Mouse (Mus musculus) liver, postnatal 0 days (tissue): ENCODE measurements at regions not wholly inside any gene's neighbourhood (a gene's known extent, or its start where the extent isn't known, plus 50 kb on each side); places are given as distances from the start of the nearest gene placed in this dataset.

Experiments
- ATAC-seq: fragments of 200-750 bp; cut with Nextera tagmentation; 2 replicates; pipeline ENCODE4 v1.8.0; 2017; ENCODE audit warnings: mild to moderate bottlenecking, moderate library complexity
- DNase-seq: peaks from one replicate; pipeline ENCODE4 v3.0.0-alpha.2; 2016
- H3K27ac ChIP-seq: fragments of 300-500 bp; sonication (generic); 2 replicates; pipeline ENCODE4 v1.5.1; 2014; ENCODE audit warnings: antibody characterized with exemption, moderate library complexity, mild to moderate bottlenecking, low read depth
- H3K27me3 ChIP-seq: fragments of 300-500 bp; sonication (generic); 2 replicates; pipeline ENCODE4 v1.6.1; 2014; ENCODE audit warnings: low read length, control low read depth, mixed read lengths; ENCODE audit not compliant: insufficient read depth
- H3K36me3 ChIP-seq: fragments of 300-500 bp; sonication (generic); replicated peaks from 2 replicates; pipeline ENCODE4 v1.6.1; 2014; ENCODE audit warnings: mild to moderate bottlenecking, control low read depth, low read length, moderate library complexity, mixed read lengths; ENCODE audit not compliant: insufficient read depth
- H3K4me1 ChIP-seq: fragments of 300-500 bp; sonication (generic); 2 replicates; pipeline ENCODE4 v1.6.1; 2014; ENCODE audit warnings: antibody characterized with exemption, mild to moderate bottlenecking, control low read depth; ENCODE audit not compliant: insufficient read depth
- H3K4me2 ChIP-seq: fragments of 300-500 bp; sonication (generic); 2 replicates; pipeline ENCODE4 v1.6.1; 2014; ENCODE audit warnings: low read depth, mild to moderate bottlenecking, low read length, moderate library complexity, mixed read lengths
- H3K4me3 ChIP-seq: fragments of 300-500 bp; sonication (generic); 2 replicates; pipeline ENCODE4 v1.5.1; 2014; ENCODE audit warnings: low read depth, low read length
- H3K9ac ChIP-seq: fragments of 300-500 bp; sonication (generic); replicated peaks from 2 replicates; pipeline ENCODE4 v1.6.1; 2014; ENCODE audit warnings: mild to moderate bottlenecking, moderate library complexity
- H3K9me3 ChIP-seq: fragments of 300-500 bp; sonication (generic); 2 replicates; pipeline ENCODE4 v1.6.1; 2016; ENCODE audit warnings: mild to moderate bottlenecking, control low read depth, low read length, mixed read lengths
- CTCF ChIP-seq: sonication (generic); IDR thresholded peaks from 2 replicates; pipeline ENCODE4 v1.5.1; 2016; ENCODE audit warnings: antibody characterized with exemption, low read depth
- EP300 ChIP-seq: IDR thresholded peaks from 2 replicates; pipeline ENCODE4 v1.6.1; 2016; ENCODE audit warnings: antibody characterized with exemption, low read depth, mild to moderate bottlenecking
- WGBS: fragments of 180-500 bp; shearing (Covaris S2); extraction: QIAGEN DNeasy Blood & Tissue Kit; methylation state at CpG from one replicate; pipeline ENCODE4 v1.1.7; 2014; ENCODE audit not compliant: insufficient replicate concordance; 5-methylcytosine and 5-hydroxymethylcytosine counted together

DNA sequence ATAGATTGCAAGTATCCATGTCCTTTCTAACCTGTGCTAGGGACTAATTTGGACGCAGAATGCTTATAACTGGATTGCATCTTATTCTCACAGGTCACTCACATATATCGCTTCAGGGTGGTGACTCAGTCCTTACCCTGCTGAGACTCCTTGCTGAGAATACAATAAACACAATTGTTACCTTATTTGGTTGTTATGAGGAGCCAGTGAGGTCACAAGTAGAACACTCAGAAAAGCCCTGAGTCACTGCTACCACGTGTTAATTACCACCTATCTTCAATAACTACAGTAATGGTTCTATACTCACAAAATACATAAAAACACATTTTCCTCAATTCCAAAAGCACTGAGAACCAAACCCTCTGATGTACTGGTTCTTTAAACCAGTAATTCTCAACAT lies 479.8 kb upstream of the Fat1 start:
- Histone ChIP-seq H3K4me1 (no peaks in the 10 kb centered on the region), H3K4me2 (no peak overlapping the region), H3K9ac (no peak overlapping the region), H3K27ac (no peak overlapping the region), H3K4me3 (no peak overlapping the region), H3K27me3 (no peaks in the 10 kb centered on the region), H3K36me3 (no peaks in the 10 kb centered on the region), H3K9me3 (no peaks in the 10 kb centered on the region)
- 64% methylated on average over 3 of the region's 3 CpGs for WGBS
- ATAC-seq, result no peak
- TF ChIP-seq CTCF, result no peak
- no peak for TF ChIP-seq EP300
- no peak for DNase-seq

DNA sequence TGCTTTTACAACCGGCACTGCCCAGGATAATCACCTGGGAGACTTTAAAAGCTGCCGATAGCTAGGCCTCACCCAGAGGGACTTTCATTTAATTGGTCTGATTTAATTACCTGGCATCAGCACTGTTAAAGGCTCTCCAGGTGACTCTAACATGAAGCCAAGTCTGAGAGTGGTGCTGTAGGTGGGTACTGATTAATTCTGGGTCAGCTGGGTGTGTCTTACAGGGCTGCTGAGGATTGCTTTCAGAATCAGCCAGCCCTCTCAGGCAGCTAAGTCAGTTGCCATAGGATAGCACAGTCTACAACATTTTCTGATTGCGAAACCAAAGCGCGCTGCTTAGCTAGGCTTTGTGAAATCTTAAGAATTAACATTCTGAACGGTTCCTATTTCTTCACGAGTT lies 478.9 kb upstream of the Fat1 start:
- no peaks in the 10 kb centered on the region for H3K4me1 ChIP-seq
- no peak overlapping the region for H3K4me3 ChIP-seq
- DNase-seq, result no peak
- no peak for TF ChIP-seq CTCF
- no peak for TF ChIP-seq EP300
- no peak for ATAC-seq
- WGBS, result 70% methylated on average over 7 of the region's 7 CpGs
- H3K27ac ChIP-seq, result no peak overlapping the region
- H3K9me3 ChIP-seq, result no peaks in the 10 kb centered on the region
- H3K27me3 ChIP-seq, result no peaks in the 10 kb centered on the region
- no peaks in the 10 kb centered on the region for H3K36me3 ChIP-seq
- no peak overlapping the region for H3K4me2 ChIP-seq
- no peak overlapping the region for H3K9ac ChIP-seq

DNA sequence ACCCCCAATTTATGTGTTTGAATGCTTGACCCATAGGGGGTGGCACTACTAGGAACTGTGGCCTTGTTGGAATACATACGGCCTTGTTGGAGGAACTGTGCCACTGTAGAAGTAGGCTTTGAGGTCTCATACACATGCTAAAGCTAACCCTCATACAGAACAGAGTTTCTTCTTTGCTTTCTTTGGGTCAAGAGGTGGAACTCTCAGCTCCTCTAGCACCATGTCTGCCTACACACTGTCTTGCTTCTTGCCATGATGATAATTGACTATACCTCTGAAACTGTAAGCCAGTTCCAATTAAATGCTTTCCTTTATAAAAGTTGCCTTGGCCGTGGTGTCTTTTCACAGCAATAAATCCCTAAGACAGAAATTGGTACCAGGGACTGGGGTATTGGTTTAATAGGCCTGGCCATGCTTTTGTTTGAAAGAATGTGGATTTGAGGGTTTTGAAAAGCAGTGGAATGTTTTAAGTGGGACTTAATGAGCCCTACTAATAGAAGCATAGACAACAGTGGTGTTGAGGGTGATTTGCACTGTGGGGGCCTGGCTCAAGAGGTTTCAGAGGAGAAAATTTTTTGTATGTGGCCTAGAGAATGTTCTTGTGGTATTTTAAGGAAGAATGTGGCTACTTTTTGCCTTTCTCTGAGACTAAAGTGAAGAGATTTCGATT lies 468.7 kb upstream of the Fat1 start:
- TF ChIP-seq EP300 (no peak), CTCF (no peak)
- Histone ChIP-seq H3K4me3 (no peak overlapping the region), H3K27ac (no peak overlapping the region), H3K9me3 (no peaks in the 10 kb centered on the region), H3K4me1 (no peaks in the 10 kb centered on the region), H3K27me3 (no peaks in the 10 kb centered on the region), H3K4me2 (no peak overlapping the region), H3K36me3 (no peaks in the 10 kb centered on the region), H3K9ac (no peak overlapping the region)
- ATAC-seq, result no peak
- WGBS, result 62% methylated on average over 3 of the region's 3 CpGs
- no peak for DNase-seq

DNA sequence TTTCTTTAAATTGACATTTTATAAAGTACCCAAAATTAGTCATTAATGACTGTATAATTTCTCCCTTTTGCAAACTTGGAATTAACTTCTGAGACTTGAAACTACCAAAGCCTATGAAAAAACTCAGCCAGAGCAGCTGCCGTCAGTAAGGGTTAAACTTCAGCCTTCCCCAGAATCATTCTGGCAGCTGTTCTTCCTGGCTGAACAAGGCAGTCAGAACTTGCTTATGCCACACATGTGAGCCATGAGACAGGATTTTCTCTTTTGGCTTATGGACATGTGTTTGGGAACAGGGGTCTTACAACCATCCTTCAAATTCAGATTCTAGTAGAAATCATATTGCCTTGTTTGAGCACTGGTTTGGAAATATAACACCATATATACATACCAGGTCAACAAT lies 422.4 kb upstream of the Fat1 start:
- H3K27me3 ChIP-seq, result no peaks in the 10 kb centered on the region
- no peak overlapping the region for H3K4me3 ChIP-seq
- no peaks in the 10 kb centered on the region for H3K36me3 ChIP-seq
- TF ChIP-seq EP300 (no peak), CTCF (no peak)
- DNase-seq (no peak), ATAC-seq (no peak)
- H3K4me1 ChIP-seq, result no peaks in the 10 kb centered on the region
- H3K9me3 ChIP-seq, result no peaks in the 10 kb centered on the region
- 90% methylated on average over 1 of the region's 1 CpGs for WGBS
- no peak overlapping the region for H3K9ac ChIP-seq
- no peak overlapping the region for H3K4me2 ChIP-seq
- H3K27ac ChIP-seq, result no peak overlapping the region

DNA sequence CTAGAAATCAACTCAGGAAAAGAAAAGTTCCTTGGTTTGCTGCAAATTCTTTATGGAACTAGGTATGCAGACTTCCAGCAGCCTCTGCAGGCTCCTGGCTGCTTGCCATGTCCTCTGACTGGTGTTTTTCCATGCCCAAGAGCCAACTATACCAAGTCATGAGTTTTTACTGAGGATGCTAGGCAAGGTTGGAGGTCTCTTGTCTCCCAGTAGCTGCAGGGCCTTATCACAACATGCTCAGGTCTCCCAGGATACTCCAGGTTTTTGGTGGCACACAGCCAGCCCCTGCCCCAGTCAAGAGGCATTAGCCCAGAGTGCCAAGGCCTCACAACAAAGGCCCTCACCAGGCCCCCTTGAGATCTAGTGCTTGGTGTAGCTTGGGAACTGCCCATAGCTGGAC lies 409.3 kb upstream of the Fat1 start:
- Histone ChIP-seq H3K4me3 (no peak overlapping the region), H3K27me3 (no peaks in the 10 kb centered on the region), H3K4me1 (no peaks in the 10 kb centered on the region), H3K27ac (no peak overlapping the region), H3K4me2 (no peak overlapping the region), H3K36me3 (no peaks in the 10 kb centered on the region), H3K9ac (no peak overlapping the region), H3K9me3 (no peaks in the 10 kb centered on the region)
- TF ChIP-seq CTCF (no peak), EP300 (no peak)
- no peak for DNase-seq
- no peak for ATAC-seq

DNA sequence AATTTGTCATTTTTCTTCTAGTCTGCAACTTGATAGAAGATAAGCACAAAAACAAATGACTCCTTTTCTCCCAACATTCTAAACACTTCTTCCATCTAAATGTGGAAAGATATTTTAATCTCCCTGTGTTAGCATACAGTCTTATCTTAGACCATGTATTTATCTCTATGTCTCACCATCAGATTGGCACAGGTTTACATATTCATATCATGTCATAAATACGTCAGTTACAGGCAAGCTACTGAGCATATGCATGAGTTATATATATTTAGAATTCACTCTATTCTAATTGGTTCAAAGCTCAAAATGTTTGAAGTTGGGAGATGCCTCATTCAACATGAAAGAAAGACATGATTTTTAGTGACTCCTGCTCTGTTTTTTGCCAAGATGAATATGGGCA lies 405.6 kb upstream of the Fat1 start:
- DNase-seq (no peak), ATAC-seq (no peak)
- no peak for TF ChIP-seq CTCF
- 56% methylated on average over 1 of the region's 1 CpGs for WGBS
- H3K9ac ChIP-seq, result no peak overlapping the region
- H3K36me3 ChIP-seq, result no peaks in the 10 kb centered on the region
- no peaks in the 10 kb centered on the region for H3K27me3 ChIP-seq
- H3K4me2 ChIP-seq, result no peak overlapping the region
- H3K9me3 ChIP-seq, result no peaks in the 10 kb centered on the region
- H3K27ac ChIP-seq, result no peak overlapping the region
- H3K4me1 ChIP-seq, result no peaks in the 10 kb centered on the region
- H3K4me3 ChIP-seq, result no peak overlapping the region

DNA sequence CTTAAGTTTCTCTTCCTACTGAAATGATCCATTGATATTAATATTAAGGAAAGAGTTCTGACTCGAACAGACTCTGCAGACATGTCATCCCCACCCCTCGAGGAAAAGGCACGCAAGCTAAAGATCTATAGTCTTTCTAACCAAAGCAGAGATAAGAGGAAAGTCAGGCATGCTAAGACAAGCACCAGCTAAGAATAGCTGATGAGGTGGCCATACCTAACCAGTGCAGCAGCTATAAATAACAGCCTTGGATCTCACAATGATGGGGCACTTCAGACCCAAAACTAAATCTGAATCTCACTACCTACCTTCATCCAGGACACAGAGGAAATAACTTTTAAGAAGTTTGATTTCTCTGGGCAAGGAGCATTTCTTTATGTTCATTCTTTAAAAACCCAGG lies 386.4 kb upstream of the Fat1 start:
- TF ChIP-seq EP300 (no peak), CTCF (no peak)
- no peaks in the 10 kb centered on the region for H3K27me3 ChIP-seq
- WGBS, result 64% methylated on average over 3 of the region's 3 CpGs
- no peaks in the 10 kb centered on the region for H3K9me3 ChIP-seq
- H3K27ac ChIP-seq, result no peak overlapping the region
- no peak for ATAC-seq
- H3K4me1 ChIP-seq, result no peaks in the 10 kb centered on the region
- H3K4me3 ChIP-seq, result no peak overlapping the region
- no peak for DNase-seq
- H3K4me2 ChIP-seq, result no peak overlapping the region
- H3K36me3 ChIP-seq, result no peaks in the 10 kb centered on the region
- H3K9ac ChIP-seq, result no peak overlapping the region
